Mouse (Mus musculus) stomach, embryonic 15.5 days (tissue): ENCODE measurements at regions not wholly inside any gene's neighbourhood (a gene's known extent, or its start where the extent isn't known, plus 50 kb on each side); places are given as distances from the start of the nearest gene placed in this dataset.

Source experiments
- ATAC-seq: fragments of 200-750 bp; cut with Nextera tagmentation; 2 replicates; pipeline ENCODE4 v1.8.0; 2017; ENCODE audit warnings: low read depth, moderate number of reproducible peaks, moderate TSS enrichment; ENCODE audit not compliant: insufficient read depth, low FRiP score
- H3K27ac ChIP-seq: fragments of 300-500 bp; sonication (generic); 2 replicates; pipeline ENCODE4 v1.5.1; 2015; ENCODE audit warnings: mild to moderate bottlenecking, inconsistent platforms
- H3K27me3 ChIP-seq: fragments of 300-500 bp; sonication (generic); replicated peaks from 2 replicates; pipeline ENCODE4 v1.6.1; 2015; ENCODE audit warnings: inconsistent platforms
- H3K36me3 ChIP-seq: fragments of 300-500 bp; sonication (generic); 2 replicates; pipeline ENCODE4 v1.6.1; 2015; ENCODE audit warnings: inconsistent platforms
- H3K4me1 ChIP-seq: fragments of 300-500 bp; sonication (generic); 2 replicates; pipeline ENCODE4 v1.6.1; 2015; ENCODE audit warnings: inconsistent platforms
- H3K4me2 ChIP-seq: fragments of 300-500 bp; sonication (generic); 2 replicates; pipeline ENCODE4 v1.6.1; 2015; ENCODE audit warnings: mild to moderate bottlenecking, inconsistent platforms
- H3K4me3 ChIP-seq: fragments of 300-500 bp; sonication (generic); replicated peaks from 2 replicates; pipeline ENCODE4 v1.5.1; 2015; ENCODE audit warnings: inconsistent platforms
- H3K9ac ChIP-seq: fragments of 300-500 bp; sonication (generic); 2 replicates; pipeline ENCODE4 v1.6.1; 2015; ENCODE audit warnings: inconsistent platforms
- H3K9me3 ChIP-seq: fragments of 300-500 bp; sonication (generic); 2 replicates; pipeline ENCODE4 v1.6.1; 2016; ENCODE audit warnings: inconsistent platforms
- WGBS: fragments of 180-500 bp; shearing (Covaris S2); methylation state at CpG from one replicate; pipeline ENCODE4 v1.1.7; 2015; 5-methylcytosine and 5-hydroxymethylcytosine counted together

DNA sequence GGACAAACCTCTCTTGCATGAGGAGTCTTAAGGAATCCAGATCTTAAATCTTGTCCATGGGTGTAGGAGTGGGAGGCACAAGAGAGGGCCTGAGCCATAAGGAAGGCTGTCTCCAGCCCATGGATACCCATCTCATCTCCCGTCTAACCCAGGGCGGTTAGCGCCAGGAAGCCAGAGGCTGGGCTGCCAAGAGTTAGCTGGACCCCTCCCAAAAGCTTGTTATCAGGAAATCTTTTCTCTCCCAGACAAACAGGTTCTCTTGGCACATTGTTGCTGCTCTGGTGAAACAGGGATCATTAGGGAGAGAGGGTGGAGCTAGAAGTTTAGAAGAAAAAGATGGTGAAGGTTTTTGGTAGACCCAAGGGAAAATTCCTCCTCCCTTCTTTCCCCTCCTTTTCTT is 87.0 kb upstream of the Atp6ap2 start:
- H3K27me3 ChIP-seq: no peaks in the 10 kb centered on the region
- H3K9me3 ChIP-seq: no peaks in the 10 kb centered on the region
- no peak for ATAC-seq
- no peaks in the 10 kb centered on the region for H3K36me3 ChIP-seq
- H3K4me2 ChIP-seq: no peak overlapping the region
- WGBS: 64% methylated on average over 3 of the region's 3 CpGs
- no peak overlapping the region for H3K27ac ChIP-seq
- no peaks in the 10 kb centered on the region for H3K4me1 ChIP-seq
- no peak overlapping the region for H3K9ac ChIP-seq
- no peak overlapping the region for H3K4me3 ChIP-seq

DNA sequence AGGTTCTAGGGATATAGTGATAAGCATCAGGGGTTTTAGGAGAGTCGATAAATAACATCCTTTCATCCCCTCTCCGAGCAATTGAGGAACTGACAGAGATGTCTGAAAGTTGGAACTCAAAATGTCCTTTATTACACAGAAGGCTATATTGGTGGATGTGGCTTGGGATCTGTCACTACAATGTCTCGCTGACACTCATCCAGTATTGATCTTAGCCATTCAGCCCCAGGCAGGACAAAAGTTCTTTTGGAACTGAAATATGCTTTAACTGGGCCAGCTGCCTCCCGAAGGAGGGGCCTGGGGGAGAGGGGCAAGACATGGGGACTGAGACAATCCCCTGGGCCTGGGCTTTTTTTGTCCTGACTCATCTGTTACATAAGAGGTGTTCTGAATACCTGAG is 85.2 kb upstream of the Atp6ap2 start:
- no peak for ATAC-seq
- H3K36me3 ChIP-seq: no peaks in the 10 kb centered on the region
- H3K4me2 ChIP-seq: no peak overlapping the region
- H3K9me3 ChIP-seq: no peaks in the 10 kb centered on the region
- no peak overlapping the region for H3K9ac ChIP-seq
- no peaks in the 10 kb centered on the region for H3K4me1 ChIP-seq
- no peak overlapping the region for H3K27ac ChIP-seq
- H3K27me3 ChIP-seq: no peaks in the 10 kb centered on the region
- 80% methylated on average over 4 of the region's 4 CpGs for WGBS
- no peak overlapping the region for H3K4me3 ChIP-seq

DNA sequence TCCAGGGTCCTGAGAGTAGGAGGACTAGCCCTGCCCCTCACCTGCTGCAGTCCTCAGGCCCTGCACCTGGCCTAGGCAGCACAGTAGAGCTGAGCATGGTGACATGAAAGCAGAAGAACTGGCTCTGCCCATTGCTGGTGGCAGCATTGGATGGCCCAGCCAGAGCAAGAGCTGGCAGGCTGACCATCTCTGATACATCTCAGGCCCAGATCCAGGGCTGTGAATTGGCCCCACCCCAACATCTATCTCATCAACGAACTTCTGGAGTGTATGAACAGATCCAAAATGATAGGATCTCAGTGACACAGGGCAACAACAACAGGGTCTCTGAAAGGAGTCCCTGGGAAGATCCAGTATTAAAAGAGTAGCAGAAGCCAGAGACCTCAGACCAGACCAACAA is 84.0 kb upstream of the Atp6ap2 start:
- no peaks in the 10 kb centered on the region for H3K9me3 ChIP-seq
- no peaks in the 10 kb centered on the region for H3K27me3 ChIP-seq
- H3K4me2 ChIP-seq: no peak overlapping the region
- no peaks in the 10 kb centered on the region for H3K4me1 ChIP-seq
- no peak overlapping the region for H3K27ac ChIP-seq
- no peak overlapping the region for H3K4me3 ChIP-seq
- H3K9ac ChIP-seq: no peak overlapping the region
- 46% methylated on average over 1 of the region's 1 CpGs for WGBS
- H3K36me3 ChIP-seq: no peaks in the 10 kb centered on the region
- no peak for ATAC-seq

DNA sequence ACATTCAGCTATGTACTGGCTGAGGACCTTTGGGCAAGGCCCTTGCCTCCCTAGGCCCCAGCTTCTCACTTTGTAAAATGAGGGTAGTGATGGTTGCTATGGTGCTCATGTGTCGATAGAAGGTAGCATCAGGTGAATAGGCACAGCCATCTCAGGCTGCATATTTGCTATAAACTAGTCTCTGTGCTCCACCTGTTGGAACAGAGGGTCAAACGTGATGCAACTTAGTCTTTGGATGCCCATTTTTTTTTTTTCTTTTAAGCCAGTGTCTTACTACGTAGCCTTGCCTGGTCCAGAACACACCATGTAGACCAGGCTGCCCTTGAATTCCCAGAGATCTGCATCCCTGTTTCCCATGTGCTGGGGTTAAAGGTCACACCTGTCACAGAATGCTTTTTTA is 76.5 kb upstream of the Atp6ap2 start:
- Histone ChIP-seq H3K4me3 (no peak overlapping the region), H3K9ac (no peak overlapping the region), H3K4me2 (no peak overlapping the region), H3K4me1 (no peaks in the 10 kb centered on the region), H3K27me3 (no peaks in the 10 kb centered on the region), H3K27ac (no peak overlapping the region), H3K9me3 (no peaks in the 10 kb centered on the region), H3K36me3 (no peaks in the 10 kb centered on the region)
- 68% methylated on average over 3 of the region's 3 CpGs for WGBS
- no peak for ATAC-seq

DNA sequence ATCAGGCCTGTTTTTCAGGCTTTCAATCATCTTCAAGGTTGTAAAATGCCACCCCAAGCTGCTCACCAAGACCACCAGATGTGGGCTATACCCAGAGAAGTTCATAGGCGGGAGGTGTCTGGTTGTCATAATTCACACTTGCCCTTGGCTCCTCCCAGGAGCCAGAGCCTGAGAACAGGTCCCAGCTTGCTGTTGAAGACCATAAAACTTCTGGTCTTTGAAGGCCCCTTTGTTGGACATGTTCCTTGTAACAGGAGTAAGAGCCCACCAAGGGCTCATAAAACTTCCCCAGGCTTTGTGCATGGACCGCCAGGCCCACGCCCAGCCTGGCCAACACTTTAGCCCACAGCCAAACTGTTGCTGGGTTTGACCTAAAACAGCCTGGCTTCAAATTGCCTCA is 62.6 kb upstream of the Atp6ap2 start:
- Histone ChIP-seq H3K27me3 (no peaks in the 10 kb centered on the region), H3K27ac (no peak overlapping the region), H3K9me3 (no peaks in the 10 kb centered on the region), H3K36me3 (no peaks in the 10 kb centered on the region), H3K4me2 (no peak overlapping the region), H3K9ac (no peak overlapping the region), H3K4me3 (no peak overlapping the region), H3K4me1 (no peaks in the 10 kb centered on the region)
- no peak for ATAC-seq
- WGBS: 65% methylated on average over 3 of the region's 3 CpGs

DNA sequence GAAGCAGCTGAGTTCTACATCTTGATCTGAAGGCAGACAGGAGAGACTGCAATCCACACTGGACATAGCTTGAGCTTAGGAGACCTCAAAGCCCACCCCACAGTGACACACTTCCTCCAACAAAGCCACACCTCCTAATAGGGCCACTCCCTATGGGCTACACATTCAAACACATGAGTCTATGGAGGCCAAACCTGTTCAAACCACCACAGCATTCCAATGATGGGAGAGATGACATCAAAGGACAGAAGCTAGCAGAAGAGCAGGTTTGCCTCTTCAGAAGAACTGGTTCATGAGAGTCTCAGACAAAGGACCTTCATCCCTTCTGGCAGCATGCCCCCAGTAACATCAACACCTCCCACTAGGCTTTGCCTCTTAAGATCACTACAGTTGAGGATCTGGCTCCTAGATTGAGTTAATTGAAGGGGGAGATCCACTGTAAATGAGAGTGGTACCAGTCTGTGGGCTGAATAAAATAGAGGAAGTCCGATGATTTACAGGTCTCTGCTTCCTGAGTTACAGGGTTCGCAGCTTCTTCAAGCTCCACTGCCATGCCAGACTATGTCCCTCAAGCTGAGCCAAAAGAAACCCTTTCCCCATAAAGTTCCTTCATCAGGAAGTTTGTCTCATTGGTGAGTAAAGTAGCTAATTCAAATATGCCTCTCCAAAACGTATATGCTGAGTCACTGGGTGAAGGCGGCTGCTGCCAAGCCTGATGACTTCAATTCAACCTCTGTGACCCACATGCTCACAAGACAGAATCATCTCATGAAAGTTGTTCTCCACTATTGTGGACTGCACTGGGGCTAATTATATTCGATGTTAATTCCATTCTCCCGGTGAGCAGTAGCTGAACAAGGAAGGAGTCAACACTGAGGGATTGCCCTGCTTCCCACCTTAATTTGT is 56.9 kb upstream of the Atp6ap2 start:
- H3K9me3 ChIP-seq: no peaks in the 10 kb centered on the region
- no peaks in the 10 kb centered on the region for H3K36me3 ChIP-seq
- ATAC-seq: no peak
- 61% methylated on average over 6 of the region's 6 CpGs for WGBS
- no peaks in the 10 kb centered on the region for H3K4me1 ChIP-seq
- no peak overlapping the region for H3K4me3 ChIP-seq
- no peak overlapping the region for H3K9ac ChIP-seq
- H3K27ac ChIP-seq: no peak overlapping the region
- no peaks in the 10 kb centered on the region for H3K27me3 ChIP-seq
- H3K4me2 ChIP-seq: no peak overlapping the region
